Mouse (Mus musculus) spleen, adult 2 months (tissue): ENCODE results near the gene Gm17949.

Source experiments
- CTCF ChIP-seq: fragments of 200-500 bp; IDR thresholded peaks from 2 replicates; pipeline ENCODE4 v1.5.1; 2011; ENCODE audit warnings: mild to moderate bottlenecking, inconsistent platforms; ENCODE audit not compliant: insufficient read depth, insufficient read length, insufficient replicate concordance; ENCODE audit errors: extremely low read depth
- POLR2A ChIP-seq: fragments of 200-500 bp; IDR thresholded peaks from 2 replicates; pipeline ENCODE4 v1.6.1; 2011; ENCODE audit warnings: low read depth, low read length, inconsistent platforms

- TF ChIP-seq CTCF (no peak), POLR2A (no peak)
Measured at GRCm38 (mm10) chr17:56976531-56977390, 34.5 kb upstream of the Gm17949 start.
